Mouse (Mus musculus) C2C12 (cell line): Measurements from ENCODE around the gene Hip1.

Source experiments
- CEBPB ChIP-seq: IDR thresholded peaks from one replicate; pipeline ENCODE4 v1.6.1; 2011; ENCODE audit warnings: low read depth, mild to moderate bottlenecking, control low read depth, moderate library complexity
- CTCF ChIP-seq: IDR thresholded peaks from one replicate; pipeline ENCODE4 v1.5.1; 2011; ENCODE audit not compliant: control insufficient read depth, insufficient read depth, insufficient read length
- MYOD1 ChIP-seq: IDR thresholded peaks from one replicate; pipeline ENCODE4 v1.6.1; 2011; ENCODE audit warnings: low read depth; ENCODE audit not compliant: control insufficient read depth, insufficient read length
- MYOG ChIP-seq: IDR thresholded peaks from one replicate; pipeline ENCODE4 v1.6.1; 2011; ENCODE audit not compliant: control insufficient read depth, insufficient read length; ENCODE audit errors: extremely low read depth
- USF1 ChIP-seq: IDR thresholded peaks from one replicate; pipeline ENCODE4 v1.6.1; 2011; ENCODE audit warnings: low read depth, mild to moderate bottlenecking, control low read depth, moderate library complexity

- no peak for TF ChIP-seq CTCF
- no peak for TF ChIP-seq USF1
- TF ChIP-seq CEBPB: no peak
- TF ChIP-seq MYOG: no peak
- TF ChIP-seq MYOD1: no peak
Observed at GRCm38 (mm10) chr5:135399382-135399781, 145.5 kb downstream of the Hip1 start.
